Mouse (Mus musculus) monocyte, adult 2 months (primary cell): ENCODE measurements around the gene Kifc1.
A peak's percentile ranks its signal among the peaks of the same experiment; 100 is the strongest.
"Not testable (repeated sequence)": the region's sequence is repeated elsewhere in the genome, so short reads cannot be mapped to it uniquely, and the experiment has no call there.

Experiments
- DNase-seq, 2 experiments: peaks; one replicate each; pipeline ENCODE4 v3.0.0; 2022; ENCODE audit warnings: low spot score in 2 of 2, low read depth in 1 of 2

The Kifc1 gene

DNA sequence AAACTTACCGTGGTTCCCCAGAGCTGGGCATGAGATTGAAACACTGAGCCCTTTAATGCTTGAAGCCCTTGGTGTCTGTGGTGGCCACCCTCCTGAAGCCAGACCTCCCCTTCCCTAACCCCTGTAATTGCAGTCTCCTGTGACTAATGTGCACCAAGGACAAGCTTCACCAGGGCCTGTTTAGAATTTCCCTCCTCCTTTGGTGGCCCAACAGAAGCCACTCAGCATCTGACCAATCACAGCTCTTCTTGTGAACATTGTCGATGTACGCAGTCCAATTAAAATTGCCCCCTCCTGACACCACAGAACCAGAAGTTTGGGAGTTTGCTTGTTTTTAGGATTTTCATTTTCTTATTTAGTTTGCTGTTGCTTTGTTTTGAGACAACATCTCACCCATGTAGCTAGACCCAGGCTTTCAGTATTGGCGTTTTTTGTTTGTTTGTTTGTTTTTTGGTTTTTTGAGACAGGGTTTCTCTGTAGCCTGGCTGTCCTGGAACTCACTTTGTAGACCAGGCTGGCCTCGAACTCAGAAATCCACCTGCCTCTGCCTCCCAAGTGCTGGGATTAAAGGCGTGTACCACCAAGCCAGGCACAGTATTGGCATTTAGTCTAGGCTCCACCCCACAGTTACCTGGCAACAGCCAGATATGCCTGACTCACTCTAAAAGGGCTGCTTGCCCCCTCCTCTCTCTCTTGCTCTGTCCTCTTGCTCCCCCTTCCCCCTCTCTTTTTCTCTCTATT is 13.6 kb upstream of the Kifc1 start:
- DNase-seq = not testable (repeated sequence)

- no peak for DNase-seq
Measured at GRCm38 (mm10) chr17:33902491-33902890, 12.0 kb upstream of the Kifc1 start.

GRCm38 (mm10) chr17:33902079-33902478 is 11.6 kb upstream of the Kifc1 start:
- no peak for DNase-seq

DNA sequence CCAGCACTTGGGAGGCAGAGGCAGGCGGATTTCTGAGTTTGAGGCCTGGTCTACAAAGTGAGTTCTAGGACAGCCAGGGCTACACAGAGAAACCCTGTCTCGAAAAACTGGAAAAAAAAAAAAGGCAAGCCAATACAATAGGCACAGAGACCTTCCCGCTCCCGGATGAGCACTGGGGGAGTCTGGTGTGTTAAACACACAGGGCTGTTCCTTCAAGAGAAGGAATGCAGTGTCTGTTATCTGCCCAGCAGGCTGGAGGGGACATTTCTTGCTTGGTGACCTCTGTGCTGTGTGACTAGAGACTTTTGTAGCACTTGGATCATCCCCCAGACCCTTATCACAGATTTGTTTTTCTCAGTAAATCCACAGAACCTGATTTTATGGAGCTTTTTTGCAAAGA is 11.2 kb upstream of the Kifc1 start:
- DNase-seq = no peak

- no peak for DNase-seq
Measured at GRCm38 (mm10) chr17:33900989-33901314, 10.5 kb upstream of the Kifc1 start.

DNA sequence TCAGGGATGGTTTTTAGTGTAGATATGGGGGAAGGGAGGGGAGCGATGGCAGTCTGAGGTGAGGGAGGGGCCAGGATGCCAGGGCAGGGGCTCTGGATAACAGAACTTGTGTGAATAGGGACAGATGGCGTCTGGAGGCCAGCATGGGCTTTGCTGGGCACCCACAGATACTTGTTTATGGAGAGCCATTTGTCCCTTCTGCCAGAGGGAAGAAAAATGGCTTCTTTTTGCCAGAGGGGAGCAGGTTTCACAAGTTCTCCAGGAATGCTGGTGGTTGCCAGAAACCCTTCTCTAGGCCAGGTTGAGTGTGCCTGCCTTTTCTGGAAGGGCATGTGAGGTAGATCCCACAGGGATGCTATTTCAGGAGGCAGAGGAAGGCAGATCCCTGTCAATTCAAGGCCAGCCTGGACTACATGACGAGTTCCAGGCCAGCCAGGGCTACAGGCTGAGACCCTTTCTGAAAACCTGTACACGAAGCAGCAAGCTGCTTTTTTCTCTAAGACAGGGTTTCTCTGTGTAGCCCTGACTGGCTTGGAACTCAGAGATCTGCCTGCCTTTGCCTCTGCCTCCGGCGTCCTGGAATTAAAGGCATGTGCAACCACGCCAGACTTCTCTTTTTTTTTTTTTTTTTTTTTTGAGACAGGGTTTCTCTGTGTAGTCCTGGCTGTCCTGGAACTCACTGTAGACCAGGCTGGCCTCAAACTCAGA is 10.0 kb upstream of the Kifc1 start:
- DNase-seq = no peak

DNA sequence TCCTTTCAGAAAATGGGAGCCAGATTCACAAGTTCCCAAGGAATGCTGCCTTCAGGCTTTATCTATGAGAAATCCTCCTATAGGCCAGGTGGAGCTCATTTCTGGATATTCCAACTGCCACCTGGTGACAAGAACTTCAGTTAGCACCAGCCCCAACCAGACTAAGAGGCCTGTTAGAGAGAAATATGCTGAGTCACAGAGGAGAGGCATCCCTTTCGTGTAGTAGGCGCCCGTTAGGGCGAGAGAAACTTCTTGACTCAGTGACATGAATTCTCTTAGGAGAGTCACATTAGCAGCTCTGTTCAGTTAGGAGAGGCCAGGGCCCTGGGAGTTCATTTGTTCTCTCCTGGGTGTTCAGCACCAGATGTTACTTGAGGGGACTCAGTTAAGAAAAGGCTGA is 9.2 kb upstream of the Kifc1 start:
- no peak for DNase-seq

DNA sequence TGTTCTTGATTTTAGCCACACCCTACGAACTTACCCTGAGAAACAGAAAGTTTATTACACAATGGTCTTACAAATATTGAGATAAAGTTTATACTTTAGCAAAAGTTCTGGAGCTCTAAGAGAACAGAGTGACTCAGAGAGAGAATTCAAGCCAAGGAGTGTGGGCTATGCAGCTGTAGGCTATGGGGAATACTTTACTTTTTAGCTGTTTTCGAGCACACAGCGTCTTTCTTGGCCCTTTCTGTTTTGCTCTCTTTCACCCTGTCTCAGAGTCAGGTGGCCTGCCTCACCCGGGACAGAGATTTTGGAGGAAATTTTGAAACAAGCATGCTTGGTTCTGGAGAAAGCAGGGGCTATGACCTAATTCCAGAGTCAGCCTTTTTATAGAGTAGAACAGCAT is 7.7 kb upstream of the Kifc1 start:
- not testable (repeated sequence) for DNase-seq

DNA sequence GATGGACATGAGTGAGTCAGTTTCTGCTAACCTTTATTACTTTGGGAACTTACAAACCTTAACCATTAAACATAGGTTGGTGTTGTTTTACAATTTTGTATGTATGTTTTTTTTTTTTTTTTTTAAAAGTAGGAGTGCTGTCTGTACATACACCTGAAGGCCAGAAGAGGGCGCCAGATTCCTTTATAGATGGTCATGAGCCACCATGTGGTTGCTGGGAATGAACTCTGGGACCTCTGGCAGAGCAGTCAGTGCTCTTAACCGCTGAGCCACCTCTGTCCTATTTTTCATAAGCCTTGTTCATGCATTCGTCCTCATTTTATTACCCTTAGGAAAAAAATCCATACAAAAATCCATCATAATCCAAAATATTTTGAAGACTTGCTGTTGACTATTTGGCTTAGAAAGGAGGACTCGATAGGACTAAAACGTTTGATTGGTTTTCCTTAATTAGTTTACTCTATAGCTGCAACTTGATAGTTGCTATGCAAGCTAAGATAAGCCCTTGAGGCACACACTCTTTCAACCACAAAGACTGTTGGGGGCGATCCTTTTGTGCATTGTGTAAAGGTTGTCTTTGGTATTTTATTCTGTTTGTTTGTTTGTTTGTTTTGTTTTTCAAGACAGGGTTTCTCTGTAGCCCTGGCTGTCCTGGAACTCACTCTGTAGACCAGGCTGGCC is 6.8 kb upstream of the Kifc1 start:
- DNase-seq = no peak

DNA sequence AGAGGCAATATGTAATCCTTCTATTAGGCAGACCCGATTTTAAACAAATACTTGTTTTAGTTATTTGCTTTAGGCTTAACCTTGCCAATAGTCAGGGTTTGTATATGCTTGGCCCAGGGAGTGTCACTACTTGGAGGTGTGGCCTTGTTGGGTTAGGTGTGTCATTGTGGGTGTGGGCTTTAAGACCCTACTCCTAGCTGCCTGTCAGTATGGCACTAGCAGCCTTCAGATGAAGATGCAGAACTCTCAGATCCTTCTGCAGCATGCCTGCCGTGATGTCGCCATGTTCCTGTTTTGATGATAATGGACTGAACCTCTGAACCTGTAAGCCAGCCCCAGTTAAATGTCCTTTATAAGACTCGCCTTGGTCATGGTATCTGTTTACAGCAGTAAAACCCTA is 2.5 kb upstream of the Kifc1 start:
- not testable (repeated sequence) for DNase-seq

DNA sequence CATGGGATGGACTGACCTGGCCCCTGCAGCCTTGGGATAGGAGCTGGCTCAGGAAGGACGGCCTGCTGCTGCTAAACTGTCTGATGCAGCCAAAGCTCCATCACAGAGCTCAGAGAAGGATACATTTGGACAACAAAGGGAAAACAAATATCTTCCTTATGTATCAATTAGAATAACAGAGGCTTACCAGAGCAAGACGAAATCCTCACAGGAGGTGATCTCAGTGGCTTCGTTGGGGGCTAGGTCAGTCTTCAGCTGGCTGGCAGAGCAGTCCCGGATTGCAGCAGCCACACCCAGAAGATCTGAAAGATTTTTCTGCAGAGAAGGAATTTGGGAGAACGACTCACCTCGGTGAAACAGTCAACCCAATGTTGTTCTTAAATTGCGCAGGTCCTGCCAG is 2.0 kb upstream of the Kifc1 start:
- no peak for DNase-seq

- not testable (repeated sequence) for DNase-seq
Measured at GRCm38 (mm10) chr17:33891892-33892291, 1.4 kb upstream of the Kifc1 start.

- no peak for DNase-seq
Measured at GRCm38 (mm10) chr17:33891357-33891756, 896 bp upstream of the Kifc1 start.

DNA sequence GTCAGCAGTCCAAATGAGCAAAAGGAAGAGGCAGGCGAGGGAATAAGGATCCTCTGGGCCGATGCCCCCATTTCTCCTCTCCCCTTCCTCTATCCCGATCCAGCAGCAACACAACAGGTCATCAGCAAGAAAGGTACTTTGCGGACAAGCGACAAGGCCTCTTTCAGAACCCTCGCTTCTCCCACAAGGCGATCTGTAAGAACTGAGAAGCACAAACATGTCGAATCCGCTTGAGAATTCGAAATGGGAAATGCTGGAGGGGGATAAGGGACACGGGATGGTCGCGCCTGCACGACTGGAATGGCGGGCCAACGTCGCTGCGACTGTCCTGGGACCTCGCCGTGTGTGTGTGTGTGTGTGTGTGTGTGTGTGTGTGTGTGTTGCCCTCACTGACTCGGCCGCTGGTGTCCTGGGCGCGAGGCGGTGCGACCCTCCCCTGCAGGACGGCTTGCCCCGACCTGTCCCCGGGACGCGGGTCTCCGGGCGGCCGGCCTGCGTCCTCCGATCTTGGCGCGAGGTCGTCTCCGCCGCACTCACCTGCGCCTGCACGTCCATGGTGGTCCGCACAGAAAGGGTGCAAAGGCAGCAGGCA is 424 bp downstream of the Kifc1 start:
- DNase-seq = not testable (repeated sequence)

DNA sequence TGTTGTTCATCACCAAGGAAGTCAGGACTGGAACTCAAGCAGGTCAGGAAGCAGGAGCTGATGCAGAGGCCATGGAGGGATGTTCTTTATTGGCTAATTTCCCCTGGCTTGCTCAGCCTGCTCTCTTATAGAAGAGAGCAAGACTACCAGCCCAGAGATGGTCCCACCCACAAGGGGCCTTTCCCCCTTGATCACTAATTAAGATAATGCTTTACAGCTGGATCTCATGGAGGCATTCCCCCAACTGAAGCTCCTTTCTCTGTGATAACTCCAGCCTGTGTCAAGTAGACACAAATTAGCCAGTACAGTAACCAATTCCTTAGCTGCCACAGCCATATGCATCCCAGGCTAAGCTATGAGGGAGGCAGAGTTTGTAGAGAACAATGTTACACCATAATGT is 2.2 kb downstream of the Kifc1 start:
- DNase-seq = not testable (repeated sequence)

GRCm38 (mm10) chr17:33887802-33888201 is 2.7 kb downstream of the Kifc1 start:
- DNase-seq = not testable (repeated sequence)

DNA sequence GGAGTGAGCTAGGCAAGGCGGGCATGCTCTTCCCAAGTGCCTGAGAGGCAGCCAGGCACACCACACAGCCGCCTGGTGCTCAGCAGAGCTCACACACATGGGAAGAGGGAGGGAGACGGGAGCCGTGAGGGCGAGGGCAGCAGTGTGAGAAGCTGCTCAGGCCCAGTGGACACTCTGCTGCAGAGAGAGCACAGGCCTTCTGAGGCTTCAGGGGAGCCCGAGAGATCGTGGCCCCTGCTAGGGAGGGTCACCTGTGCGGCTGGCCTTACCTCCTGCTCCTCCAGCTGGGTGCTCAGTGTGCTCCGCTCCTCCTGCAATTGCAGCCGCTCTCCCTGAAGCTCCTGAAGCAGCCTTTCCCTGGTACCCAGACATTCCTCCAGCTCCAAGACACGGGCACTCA is 6.1 kb downstream of the Kifc1 start:
- DNase-seq = not testable (repeated sequence)

- not testable (repeated sequence) for DNase-seq
Measured at GRCm38 (mm10) chr17:33875797-33876196, 14.7 kb downstream of the Kifc1 start.

- DNase-seq = no peak
Measured at GRCm38 (mm10) chr17:33874411-33874810, 16.1 kb downstream of the Kifc1 start.

- DNase-seq = not testable (repeated sequence)
Measured at GRCm38 (mm10) chr17:33873537-33873936, 16.9 kb downstream of the Kifc1 start, which contains the start of gene Gm7029. Gene Gm7029, plus strand, starts transcription at chr17:33873837.

GRCm38 (mm10) chr17:33865330-33866030 is 25.0 kb downstream of the Kifc1 start:
- DNase-seq = peak; percentile 23 to 47
